Mouse (Mus musculus): ENCODE results near the gene Arpc1b.
A peak's percentile ranks its signal among the peaks of the same experiment; 100 is the strongest.

Gene Arpc1b

GRCm38 (mm10) chr5:145165184-145165583, 51.2 kb downstream of the Arpc1b start:
- no peak for DNase-seq

- DNase-seq = peak; percentile 100
Observed at GRCm38 (mm10) chr5:145166536-145167305, 52.7 kb downstream of the Arpc1b start, which contains the start of the genes Ptcd1 and Cpsf4. TSS of gene Ptcd1 (minus strand) at chr5:145167108. TSS of gene Cpsf4 (plus strand) at chr5:145167213.

DNA sequence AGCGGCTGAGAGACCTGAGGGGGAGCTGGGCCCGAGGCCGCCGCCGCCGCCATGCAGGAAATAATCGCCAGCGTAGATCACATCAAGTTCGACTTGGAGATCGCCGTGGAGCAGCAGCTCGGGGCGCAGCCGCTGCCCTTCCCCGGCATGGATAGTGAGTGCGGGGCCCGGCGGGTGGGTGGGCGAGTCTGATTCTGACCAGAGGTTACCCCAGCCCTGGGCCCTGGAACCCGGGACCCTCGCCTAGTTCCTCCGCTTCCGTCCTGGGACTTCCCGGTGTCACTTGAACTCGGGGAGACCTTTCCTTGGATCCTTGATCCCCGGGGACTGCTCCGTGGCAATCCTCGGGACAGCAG, 53.3 kb downstream of the Arpc1b start:
- no peak for DNase-seq

GRCm38 (mm10) chr5:145178461-145178980, 64.5 kb downstream of the Arpc1b start:
- peak; percentile 29 for DNase-seq
